Mouse (Mus musculus): ENCODE data around the gene Rasgef1b. TPM values are rescaled to one million over a fixed set of nuclear protein-coding genes. Genes with fewer than 3 reads are reported as not detected.

Gene Rasgef1b
- total and polyA plus RNA-seq, 3 experiments: 0.17 to 0.26 (median 0.21) TPM

- Histone ChIP-seq H3K79me2 (replicated peaks; ENCODE audit: control insufficient read depth, extremely low read depth, insufficient read depth, poor library complexity, severe bottlenecking) (no peaks in the 10 kb centered on the region), H3K4me3 (replicated peaks in 1 of 3; ENCODE audit: low read depth in 2 of 3, low read length in 2 of 3, poor library complexity in 1 of 3) (no peak overlapping the region), H3K36me3 (replicated peaks in 1 of 2; ENCODE audit: control insufficient read depth in 1 of 2, insufficient read depth in 1 of 2, low read length in 1 of 2) (no peaks in the 10 kb centered on the region), H3K4me1 (ENCODE audit: control insufficient read depth in 1 of 2, insufficient read depth in 2 of 2) (peaks cover 0 to 6% of the 10 kb centered on the region in 2 experiments; a peak in 2 of 4 replicates), H3K27me3 (replicated peaks) (no peaks in the 10 kb centered on the region), H3K4me2 (ENCODE audit: insufficient read depth, low read depth, poor library complexity, severe bottlenecking) (no peak overlapping the region), H3K27ac (ENCODE audit: insufficient read depth, low read depth) (no peak overlapping the region), H3K9ac (ENCODE audit: insufficient read depth, low read depth) (no peak overlapping the region), H3K9me3 (replicated peaks; ENCODE audit: low read length) (no peaks in the 10 kb centered on the region)
- TF ChIP-seq RCOR1 (conservative IDR thresholded peaks at IDR 0.05; ENCODE audit: low read depth, low read length) (no peak), ELF1 (IDR thresholded peaks at IDR 0.05; ENCODE audit: low read depth, low read length) (no peak), CTCF (conservative IDR thresholded peaks at IDR 0.05 in 1 of 2, IDR thresholded peaks at IDR 0.05 in 1 of 2; ENCODE audit: low read depth in 2 of 2, low read length in 2 of 2) (no peak)
- dilution Hi-C loops (cut with MboI; ENCODE audit: extremely low pct_ligation_motif_present, extremely low pct_unique_long_range_greater_than_20kb, low sequenced_read_pairs): no loop called here
- in situ Hi-C loops (cut with MboI; ENCODE audit: low pct_ligation_motif_present, low pct_unique_long_range_greater_than_20kb, low sequenced_read_pairs): no loop called here
- DNase-seq (ENCODE audit: extremely low read depth): no peak
Observed at GRCm38 (mm10) chr5:99562096-99562495, 166.8 kb downstream of the Rasgef1b start.

- Histone ChIP-seq H3K27me3 (replicated peaks) (no peaks in the 10 kb centered on the region), H3K4me2 (ENCODE audit: insufficient read depth, low read depth, poor library complexity, severe bottlenecking) (no peak overlapping the region), H3K9me3 (replicated peaks; ENCODE audit: low read length) (peaks cover 6% of the 10 kb centered on the region), H3K4me1 (ENCODE audit: control insufficient read depth in 1 of 2, insufficient read depth in 2 of 2) (peaks cover 0 to 1% of the 10 kb centered on the region in 2 experiments; a peak in 1 of 4 replicates), H3K4me3 (replicated peaks in 1 of 3; ENCODE audit: low read depth in 2 of 3, low read length in 2 of 3, poor library complexity in 1 of 3) (no peak overlapping the region), H3K36me3 (replicated peaks in 1 of 2; ENCODE audit: control insufficient read depth in 1 of 2, insufficient read depth in 1 of 2, low read length in 1 of 2) (no peaks in the 10 kb centered on the region), H3K27ac (ENCODE audit: insufficient read depth, low read depth) (no peak overlapping the region), H3K9ac (ENCODE audit: insufficient read depth, low read depth) (no peak overlapping the region), H3K79me2 (replicated peaks; ENCODE audit: control insufficient read depth, extremely low read depth, insufficient read depth, poor library complexity, severe bottlenecking) (no peaks in the 10 kb centered on the region)
- TF ChIP-seq CHD2 (IDR thresholded peaks at IDR 0.05; ENCODE audit: low read length) (no peak), TBP (conservative IDR thresholded peaks at IDR 0.05; ENCODE audit: low read depth, low read length) (no peak), MAX (IDR thresholded peaks at IDR 0.05; ENCODE audit: low read length) (no peak), MAFK (IDR thresholded peaks at IDR 0.05; ENCODE audit: insufficient replicate concordance, low read length) (no peak), RAD21 (IDR thresholded peaks at IDR 0.05; ENCODE audit: low read depth, low read length) (no peak), POLR2A (IDR thresholded peaks at IDR 0.05; ENCODE audit: low read depth, low read length) (no peak), JUN (IDR thresholded peaks at IDR 0.05; ENCODE audit: insufficient read depth, low read depth, low read length) (no peak), MAZ (IDR thresholded peaks at IDR 0.05; ENCODE audit: low read depth, low read length) (no peak), CHD1 (IDR thresholded peaks at IDR 0.05; ENCODE audit: low read depth, low read length) (no peak)
- dilution Hi-C loops (cut with MboI; ENCODE audit: extremely low pct_ligation_motif_present, extremely low pct_unique_long_range_greater_than_20kb, low sequenced_read_pairs) (no loop called here), in situ Hi-C loops (cut with MboI; ENCODE audit: low pct_ligation_motif_present, low pct_unique_long_range_greater_than_20kb, low sequenced_read_pairs) (no loop called here)
- no peak for DNase-seq (ENCODE audit: extremely low read depth)
Observed at GRCm38 (mm10) chr5:99559814-99560213, 169.1 kb downstream of the Rasgef1b start.

- H3K27me3 ChIP-seq (replicated peaks): no peaks in the 10 kb centered on the region
- DNase-seq (ENCODE audit: extremely low read depth): no peak
- in situ Hi-C loops (cut with MboI; ENCODE audit: low pct_ligation_motif_present, low pct_unique_long_range_greater_than_20kb, low sequenced_read_pairs) (no loop called here), dilution Hi-C loops (cut with MboI; ENCODE audit: extremely low pct_ligation_motif_present, extremely low pct_unique_long_range_greater_than_20kb, low sequenced_read_pairs) (no loop called here)
- H3K36me3 ChIP-seq (replicated peaks in 1 of 2; ENCODE audit: control insufficient read depth in 1 of 2, insufficient read depth in 1 of 2, low read length in 1 of 2): no peaks in the 10 kb centered on the region
- peaks cover 6% of the 10 kb centered on the region for H3K9me3 ChIP-seq (replicated peaks; ENCODE audit: low read length)
- no peaks in the 10 kb centered on the region for H3K79me2 ChIP-seq (replicated peaks; ENCODE audit: control insufficient read depth, extremely low read depth, insufficient read depth, poor library complexity, severe bottlenecking)
- TF ChIP-seq GABPA (IDR thresholded peaks at IDR 0.05; ENCODE audit: insufficient replicate concordance, low read depth, low read length) (no peak), ETS1 (conservative IDR thresholded peaks at IDR 0.05; ENCODE audit: low read depth, low read length) (no peak), ZNF384 (IDR thresholded peaks at IDR 0.05; ENCODE audit: low read depth, low read length) (no peak), MAX (IDR thresholded peaks at IDR 0.05; ENCODE audit: low read length) (no peak), ELF1 (IDR thresholded peaks at IDR 0.05; ENCODE audit: low read depth, low read length) (no peak), IRF4 (IDR thresholded peaks at IDR 0.05; ENCODE audit: low read depth, low read length) (no peak), TCF12 (IDR thresholded peaks at IDR 0.05; ENCODE audit: low read depth, low read length) (no peak), NRF1 (IDR thresholded peaks at IDR 0.05; ENCODE audit: low read depth, low read length) (no peak), USF2 (conservative IDR thresholded peaks at IDR 0.05; ENCODE audit: low read depth, low read length) (no peak), HCFC1 (IDR thresholded peaks at IDR 0.05; ENCODE audit: low read depth, low read length) (no peak), ZC3H11A (IDR thresholded peaks at IDR 0.05; ENCODE audit: low read depth, low read length) (no peak), SMC3 (IDR thresholded peaks at IDR 0.05; ENCODE audit: low read depth, low read length) (no peak), RAD21 (IDR thresholded peaks at IDR 0.05; ENCODE audit: low read depth, low read length) (no peak), JUN (IDR thresholded peaks at IDR 0.05; ENCODE audit: insufficient read depth, low read depth, low read length) (no peak), SIN3A (IDR thresholded peaks at IDR 0.05; ENCODE audit: low read length) (no peak), BHLHE40 (IDR thresholded peaks at IDR 0.05; ENCODE audit: low read depth, low read length) (no peak), CTCF (conservative IDR thresholded peaks at IDR 0.05 in 1 of 2, IDR thresholded peaks at IDR 0.05 in 1 of 2; ENCODE audit: low read depth in 2 of 2, low read length in 2 of 2) (no peak), MAZ (IDR thresholded peaks at IDR 0.05; ENCODE audit: low read depth, low read length) (no peak), MEF2A (IDR thresholded peaks at IDR 0.05; ENCODE audit: borderline replicate concordance, low read depth, low read length) (no peak), TBP (conservative IDR thresholded peaks at IDR 0.05; ENCODE audit: low read depth, low read length) (no peak)
- no peak overlapping the region for H3K4me2 ChIP-seq (ENCODE audit: insufficient read depth, low read depth, poor library complexity, severe bottlenecking)
- H3K9ac ChIP-seq (ENCODE audit: insufficient read depth, low read depth): no peak overlapping the region
- no peak overlapping the region for H3K4me3 ChIP-seq (replicated peaks in 1 of 3; ENCODE audit: low read depth in 2 of 3, low read length in 2 of 3, poor library complexity in 1 of 3)
- H3K4me1 ChIP-seq (ENCODE audit: control insufficient read depth in 1 of 2, insufficient read depth in 2 of 2): no peaks in the 10 kb centered on the region
- H3K27ac ChIP-seq (ENCODE audit: insufficient read depth, low read depth): no peak overlapping the region
Observed at GRCm38 (mm10) chr5:99558231-99558630, 170.6 kb downstream of the Rasgef1b start.
